Mouse (Mus musculus): ENCODE measurements at regions not wholly inside any gene's neighbourhood (a gene's known extent, or its start where the extent isn't known, plus 50 kb on each side); places are given as distances from the start of the nearest gene placed in this dataset.

DNA sequence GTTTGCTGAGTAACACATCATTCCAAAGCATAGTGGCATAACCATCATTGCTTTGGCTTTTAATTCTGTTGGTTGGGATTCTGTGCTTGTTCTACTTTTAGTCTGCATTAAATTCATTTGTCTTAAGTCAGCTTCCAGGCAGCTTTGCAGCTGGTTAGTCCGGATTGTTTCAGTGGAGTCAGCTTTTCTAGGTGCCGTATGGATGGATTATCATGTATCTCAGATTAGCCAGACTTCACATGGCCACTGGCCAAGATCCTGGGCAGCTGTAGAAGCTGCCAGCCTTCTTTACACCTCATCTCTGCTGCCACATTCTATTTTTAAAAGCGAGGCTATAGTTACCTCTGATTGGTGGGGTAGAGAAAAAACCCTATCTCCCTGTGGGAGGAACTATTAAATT, 74.1 kb upstream of the Api5 start:
- TF ChIP-seq POLR2A (IDR thresholded peaks at IDR 0.05; ENCODE audit: borderline replicate concordance, insufficient read depth, low read length), result no peak
- TF ChIP-seq CTCF (IDR thresholded peaks at IDR 0.05; ENCODE audit: borderline replicate concordance, insufficient read depth, low read depth, low read length), result no peak
- no peaks in the 10 kb centered on the region for H3K27me3 ChIP-seq (ENCODE audit: control insufficient read depth, insufficient read depth, low read length)
- H3K4me1 ChIP-seq (ENCODE audit: control insufficient read depth, insufficient read depth, low read length), result peaks cover 11% of the 10 kb centered on the region; the same call in 1 of the 2 replicates
- H3K27ac ChIP-seq (ENCODE audit: insufficient read depth, low read length), result no peak overlapping the region
- peak in 1 of 2 experiments; percentile 28 for DNase-seq
- H3K4me3 ChIP-seq (replicated peaks; ENCODE audit: insufficient read depth, low read depth, low read length), result no peak overlapping the region
- 25% methylated on average over 3 of the region's 3 CpGs for WGBS

DNA sequence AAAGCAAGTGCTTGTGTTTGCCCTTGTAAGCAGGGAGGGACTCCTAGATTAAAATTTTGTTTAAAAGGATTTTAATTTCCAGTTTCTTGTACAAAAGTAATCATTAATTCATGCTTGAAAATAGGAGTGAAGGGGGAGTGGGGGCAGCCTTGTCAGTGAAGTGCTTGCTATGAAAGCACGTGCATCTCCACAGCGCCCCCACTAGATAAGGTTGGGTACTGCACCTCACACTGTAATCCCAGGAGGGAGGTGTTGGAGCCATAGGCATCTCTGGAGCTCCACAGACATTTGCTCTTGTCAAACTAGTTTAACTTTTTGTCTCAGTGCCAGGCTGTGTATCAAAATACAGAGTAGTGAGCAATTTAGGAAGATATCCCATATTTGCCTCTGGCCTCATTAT, 62.7 kb upstream of the Api5 start:
- no peak for DNase-seq
- 40% methylated on average over 2 of the region's 2 CpGs for WGBS
- no peaks in the 10 kb centered on the region for H3K27me3 ChIP-seq (ENCODE audit: control insufficient read depth, insufficient read depth, low read length)

DNA sequence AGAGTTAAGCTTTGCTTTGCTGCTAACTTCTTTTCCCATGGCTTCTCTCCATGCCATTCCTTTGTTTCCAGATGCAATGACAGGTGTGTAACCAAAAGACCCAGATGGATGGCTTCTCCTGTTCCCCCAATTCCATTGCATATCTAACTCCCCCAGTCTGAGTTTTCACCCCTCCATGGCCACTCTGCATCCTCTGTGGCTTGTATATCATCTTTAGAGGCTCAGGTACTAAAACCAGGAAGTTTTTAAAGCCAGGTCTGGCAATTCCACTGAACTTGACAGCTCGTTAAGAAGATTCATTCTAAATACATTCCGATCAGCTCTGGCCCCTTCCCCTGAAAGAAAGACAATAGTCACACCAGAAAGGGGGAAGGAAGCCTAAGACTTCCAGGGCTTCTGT, 60.6 kb upstream of the Api5 start:
- DNase-seq, result no peak
- 89% methylated on average over 2 of the region's 2 CpGs for WGBS
- no peaks in the 10 kb centered on the region for H3K27me3 ChIP-seq (ENCODE audit: control insufficient read depth, insufficient read depth, low read length)
- TF ChIP-seq CTCF (IDR thresholded peaks at IDR 0.05; ENCODE audit: borderline replicate concordance, insufficient read depth, low read depth, low read length), result no peak
- TF ChIP-seq POLR2A (IDR thresholded peaks at IDR 0.05; ENCODE audit: borderline replicate concordance, insufficient read depth, low read length), result no peak
- no peak overlapping the region for H3K4me3 ChIP-seq (replicated peaks; ENCODE audit: insufficient read depth, low read depth, low read length)
- no peak overlapping the region for H3K27ac ChIP-seq (ENCODE audit: insufficient read depth, low read length)
- H3K4me1 ChIP-seq (ENCODE audit: control insufficient read depth, insufficient read depth, low read length), result no peaks in the 10 kb centered on the region

More for the DNA sequence above, 62.7 kb upstream of the Api5 start:
- Histone ChIP-seq H3K27ac (ENCODE audit: insufficient read depth, low read length) (no peak overlapping the region), H3K4me3 (replicated peaks; ENCODE audit: insufficient read depth, low read depth, low read length) (no peak overlapping the region), H3K4me1 (ENCODE audit: control insufficient read depth, insufficient read depth, low read length) (no peaks in the 10 kb centered on the region)
- no peak for TF ChIP-seq POLR2A (IDR thresholded peaks at IDR 0.05; ENCODE audit: borderline replicate concordance, insufficient read depth, low read length)
- TF ChIP-seq CTCF (IDR thresholded peaks at IDR 0.05; ENCODE audit: borderline replicate concordance, insufficient read depth, low read depth, low read length), result peak; percentile 24; the same call in 1 of the 2 replicates
